Mouse (Mus musculus) bone marrow, adult 2 months (tissue): ENCODE measurements around the gene Qsox1.

Experiments
- CTCF ChIP-seq: fragments of 200-500 bp; IDR thresholded peaks from 2 replicates; pipeline ENCODE4 v1.5.1; 2011; ENCODE audit warnings: low read length, control low read depth; ENCODE audit not compliant: control insufficient read depth, insufficient read depth
- POLR2A ChIP-seq: fragments of 200-500 bp; IDR thresholded peaks from 2 replicates; pipeline ENCODE4 v1.6.1; 2011; ENCODE audit warnings: low read depth, mild to moderate bottlenecking, control low read depth, low read length, borderline replicate concordance; ENCODE audit not compliant: control insufficient read depth

- TF ChIP-seq CTCF: no peak
- TF ChIP-seq POLR2A: no peak
These were observed 31.5 kb upstream of the Qsox1 start for GRCm38 (mm10) chr1:155844235-155844634.
